Mouse (Mus musculus) forebrain, embryonic 11.5 days (tissue): ENCODE data around the gene Mettl5. TPM values are rescaled to one million over a fixed set of nuclear protein-coding genes. Genes with fewer than 3 reads are reported as not detected.

Experiments
- ATAC-seq: fragments of 200-750 bp; cut with Nextera tagmentation; replicated peaks from 2 replicates; pipeline ENCODE4 v1.8.0; 2017; ENCODE audit warnings: moderate TSS enrichment; ENCODE audit not compliant: low FRiP score
- DNase-seq: peaks from one replicate; pipeline ENCODE4 v3.0.0-alpha.2; 2017; ENCODE audit warnings: low spot score
- H3K27ac ChIP-seq: fragments of 300-500 bp; sonication (generic); 2 replicates; pipeline ENCODE4 v1.5.1; 2014; ENCODE audit warnings: low read depth, low read length
- H3K27me3 ChIP-seq: fragments of 300-500 bp; sonication (generic); 2 replicates; pipeline ENCODE4 v1.6.1; 2014; ENCODE audit warnings: mild to moderate bottlenecking, low read length, mixed read lengths; ENCODE audit not compliant: control insufficient read depth, insufficient read depth
- H3K36me3 ChIP-seq: fragments of 300-500 bp; sonication (generic); 2 replicates; pipeline ENCODE4 v1.6.1; 2014; ENCODE audit warnings: mild to moderate bottlenecking, low read length, moderate library complexity, mixed read lengths; ENCODE audit not compliant: control insufficient read depth, insufficient read depth
- H3K4me1 ChIP-seq: fragments of 300-500 bp; sonication (generic); replicated peaks from 2 replicates; pipeline ENCODE4 v1.6.1; 2014; ENCODE audit warnings: low read length, mixed read lengths; ENCODE audit not compliant: control insufficient read depth, insufficient read depth
- H3K4me2 ChIP-seq: fragments of 300-500 bp; sonication (generic); 2 replicates; pipeline ENCODE4 v1.6.1; 2014; ENCODE audit warnings: low read depth, mild to moderate bottlenecking, low read length, moderate library complexity, mixed read lengths; ENCODE audit not compliant: severe bottlenecking
- H3K4me3 ChIP-seq: fragments of 300-500 bp; sonication (generic); 2 replicates; pipeline ENCODE4 v1.5.1; 2014; ENCODE audit warnings: low read depth, low read length
- H3K9ac ChIP-seq: fragments of 300-500 bp; sonication (generic); 2 replicates; pipeline ENCODE4 v1.6.1; 2014; ENCODE audit warnings: low read length
- H3K9me3 ChIP-seq: fragments of 300-500 bp; sonication (generic); 2 replicates; pipeline ENCODE4 v1.6.1; 2016; ENCODE audit warnings: low read length, mixed read lengths; ENCODE audit not compliant: control insufficient read depth
- WGBS: fragments of 180-500 bp; shearing (Covaris S2); extraction: QIAGEN DNeasy Blood & Tissue Kit; methylation state at CpG from one replicate; pipeline ENCODE4 v1.1.7; 2014; 5-methylcytosine and 5-hydroxymethylcytosine counted together
- polyA plus RNA-seq: library from polyadenylated mRNA; unstranded; fragments of >200 nt; fragmentation: Nextera tagmentation; extraction: Ambion mirVana; gene quantifications from 2 replicates; pipeline ENCODE4 v1.2.1, GENCODE M21; 2014

Gene Mettl5
- polyA plus RNA-seq, 1 experiment from 2014 or later = 45.1 TPM

DNA sequence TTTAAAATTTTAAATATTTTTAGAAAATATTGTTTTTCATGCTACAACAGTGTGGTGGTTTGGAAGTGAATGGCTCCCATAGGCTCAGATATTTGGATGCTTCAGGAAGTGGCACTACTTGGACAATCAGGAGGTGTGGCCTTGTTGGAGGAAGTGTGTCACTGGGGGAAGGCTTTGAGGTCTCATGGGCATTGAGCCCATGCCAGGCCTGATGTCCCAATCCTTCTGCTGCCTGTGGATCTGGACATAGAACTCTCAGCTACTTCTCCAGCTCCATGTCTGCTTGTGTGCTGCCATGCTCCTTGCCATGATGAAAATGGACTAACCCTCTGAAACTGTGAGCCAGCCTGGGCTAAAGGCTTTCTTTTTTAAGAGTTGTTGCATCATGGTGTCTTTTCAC, 46.7 kb downstream of the Mettl5 start:
- DNase-seq = no peak
- H3K4me1 ChIP-seq = no peaks in the 10 kb centered on the region
- H3K27ac ChIP-seq = no peak overlapping the region
- ATAC-seq = no peak
- no peak overlapping the region for H3K4me2 ChIP-seq
- H3K27me3 ChIP-seq = no peaks in the 10 kb centered on the region
- no peak overlapping the region for H3K4me3 ChIP-seq
- no peaks in the 10 kb centered on the region; the same call in 1 of the 2 replicates for H3K36me3 ChIP-seq
- H3K9me3 ChIP-seq = no peaks in the 10 kb centered on the region
- H3K9ac ChIP-seq = no peak overlapping the region

- Histone ChIP-seq H3K9ac (no peak overlapping the region), H3K27me3 (no peaks in the 10 kb centered on the region), H3K27ac (no peak overlapping the region), H3K36me3 (no peaks in the 10 kb centered on the region; the same call in 1 of the 2 replicates), H3K4me2 (no peak overlapping the region), H3K4me1 (no peaks in the 10 kb centered on the region), H3K9me3 (no peaks in the 10 kb centered on the region), H3K4me3 (no peak overlapping the region)
- ATAC-seq = 0 out of 2 replicates have a peak, but pooled peaks have one; percentile 5
- no peak for DNase-seq
- WGBS = 34% methylated on average over 3 of the region's 3 CpGs
Observed at GRCm38 (mm10) chr2:69837996-69838395, 47.4 kb downstream of the Mettl5 start.

DNA sequence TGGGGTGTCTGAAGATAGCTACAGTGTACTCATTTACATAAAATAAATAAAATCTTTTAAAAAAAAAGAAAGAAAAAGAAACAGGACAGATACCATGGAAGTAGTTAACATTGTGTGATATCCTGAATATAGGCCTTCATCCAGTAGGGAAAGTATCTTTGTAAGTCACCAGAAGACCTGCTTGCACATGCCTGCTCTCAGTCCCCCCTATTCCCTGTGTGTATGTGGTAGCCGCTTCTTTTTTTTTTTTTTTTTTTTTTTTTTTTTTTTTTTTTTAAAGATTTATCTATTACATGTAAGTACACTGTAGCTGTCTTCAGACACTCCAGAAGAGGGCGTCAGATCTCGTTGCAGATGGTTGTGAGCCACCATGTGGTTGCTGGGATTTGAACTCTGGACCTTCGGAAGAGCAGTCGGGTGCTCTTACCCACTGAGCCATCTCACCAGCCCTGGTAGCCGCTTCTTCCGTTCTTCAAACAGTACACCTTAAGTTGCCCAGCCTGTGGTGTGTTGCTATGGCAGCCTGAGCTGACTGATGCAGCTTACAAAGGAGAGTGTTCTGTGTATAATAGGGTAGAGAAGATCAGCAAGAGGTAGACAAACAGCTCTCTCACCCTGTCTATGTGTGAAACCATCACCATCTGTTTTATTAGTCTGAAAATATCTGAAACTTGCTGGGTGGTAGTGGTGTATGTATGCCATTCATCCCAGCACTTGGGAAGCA, 48.0 kb downstream of the Mettl5 start:
- H3K4me1 ChIP-seq = no peaks in the 10 kb centered on the region
- no peaks in the 10 kb centered on the region for H3K27me3 ChIP-seq
- no peak overlapping the region for H3K27ac ChIP-seq
- DNase-seq (no peak), ATAC-seq (0 out of 2 replicates have a peak, but pooled peaks have one; percentile 39)
- H3K4me2 ChIP-seq = no peak overlapping the region
- WGBS = 78% methylated on average over 7 of the region's 7 CpGs
- no peak overlapping the region for H3K9ac ChIP-seq
- no peaks in the 10 kb centered on the region for H3K9me3 ChIP-seq
- H3K36me3 ChIP-seq = no peaks in the 10 kb centered on the region; the same call in 1 of the 2 replicates
- no peak overlapping the region for H3K4me3 ChIP-seq

DNA sequence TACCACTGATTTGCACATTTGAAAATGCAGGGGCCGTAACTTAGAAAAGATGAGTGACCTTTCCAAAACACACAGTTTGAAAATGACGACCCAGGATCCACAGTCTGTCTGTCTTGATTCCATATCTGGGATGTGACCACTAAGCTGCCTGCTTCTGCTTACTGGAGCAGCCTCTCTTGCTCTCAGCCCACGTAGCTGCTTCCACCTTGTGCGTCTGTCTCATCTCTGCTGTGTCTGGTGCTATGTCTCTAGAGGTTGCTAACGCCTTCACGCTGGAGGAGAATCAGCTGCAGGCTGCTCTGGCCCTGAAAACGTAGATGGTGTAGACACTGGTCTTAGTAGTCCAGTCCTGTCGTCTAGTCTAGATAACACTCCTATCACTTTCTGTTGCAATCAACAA, 55.3 kb downstream of the Mettl5 start:
- 92% methylated on average over 8 of the region's 8 CpGs for WGBS
- no peaks in the 10 kb centered on the region; the same call in 1 of the 2 replicates for H3K4me1 ChIP-seq
- no peaks in the 10 kb centered on the region for H3K9me3 ChIP-seq
- H3K4me2 ChIP-seq = no peak overlapping the region
- no peaks in the 10 kb centered on the region for H3K27me3 ChIP-seq
- H3K36me3 ChIP-seq = no peaks in the 10 kb centered on the region; the same call in 1 of the 2 replicates
- no peak overlapping the region for H3K4me3 ChIP-seq
- no peak overlapping the region for H3K9ac ChIP-seq
- ATAC-seq = no peak
- H3K27ac ChIP-seq = no peak overlapping the region
- DNase-seq = no peak

DNA sequence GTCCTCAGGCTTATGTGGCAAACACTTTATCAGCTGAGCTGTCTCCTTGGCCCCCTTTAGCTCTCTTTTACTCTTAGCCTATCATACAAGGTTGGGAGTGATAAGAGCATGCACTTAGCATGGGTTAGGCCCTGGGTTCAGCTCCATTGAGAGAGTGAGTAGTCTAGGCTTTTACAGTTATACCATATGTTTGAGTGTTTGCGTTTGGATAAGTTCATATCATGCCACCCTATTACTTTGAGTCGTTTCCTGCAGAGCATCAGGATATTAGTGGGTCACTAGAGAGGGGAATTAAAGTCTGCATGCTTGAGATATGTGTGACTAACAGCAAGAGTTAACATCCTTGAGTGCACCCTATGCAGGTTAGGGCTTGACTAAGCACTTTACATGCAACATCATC, 55.7 kb downstream of the Mettl5 start:
- H3K4me2 ChIP-seq = no peak overlapping the region
- H3K27me3 ChIP-seq = no peaks in the 10 kb centered on the region
- H3K27ac ChIP-seq = no peak overlapping the region
- 95% methylated on average over 2 of the region's 2 CpGs for WGBS
- ATAC-seq (no peak), DNase-seq (no peak)
- H3K9ac ChIP-seq = no peak overlapping the region
- no peaks in the 10 kb centered on the region; the same call in 1 of the 2 replicates for H3K4me1 ChIP-seq
- no peak overlapping the region for H3K4me3 ChIP-seq
- no peaks in the 10 kb centered on the region for H3K9me3 ChIP-seq
- no peaks in the 10 kb centered on the region; the same call in 1 of the 2 replicates for H3K36me3 ChIP-seq

GRCm38 (mm10) chr2:69828031-69828430, 57.4 kb downstream of the Mettl5 start:
- H3K9ac ChIP-seq = no peak overlapping the region
- ATAC-seq (no peak), DNase-seq (no peak)
- no peak overlapping the region for H3K4me2 ChIP-seq
- H3K36me3 ChIP-seq = no peaks in the 10 kb centered on the region
- H3K27me3 ChIP-seq = no peaks in the 10 kb centered on the region
- WGBS = 47% methylated on average over 7 of the region's 7 CpGs
- no peak overlapping the region for H3K4me3 ChIP-seq
- no peaks in the 10 kb centered on the region for H3K9me3 ChIP-seq
- H3K27ac ChIP-seq = no peak overlapping the region
- H3K4me1 ChIP-seq = no peaks in the 10 kb centered on the region; the same call in 1 of the 2 replicates

- DNase-seq = no peak
- WGBS = 71% methylated on average over 2 of the region's 2 CpGs
- Histone ChIP-seq H3K9me3 (no peaks in the 10 kb centered on the region), H3K9ac (no peak overlapping the region), H3K4me1 (no peaks in the 10 kb centered on the region; the same call in 1 of the 2 replicates), H3K27me3 (no peaks in the 10 kb centered on the region), H3K4me2 (no peak overlapping the region), H3K4me3 (no peak overlapping the region), H3K36me3 (no peaks in the 10 kb centered on the region), H3K27ac (no peak overlapping the region)
- no peak for ATAC-seq
Observed at GRCm38 (mm10) chr2:69826380-69826779, 59.0 kb downstream of the Mettl5 start.

DNA sequence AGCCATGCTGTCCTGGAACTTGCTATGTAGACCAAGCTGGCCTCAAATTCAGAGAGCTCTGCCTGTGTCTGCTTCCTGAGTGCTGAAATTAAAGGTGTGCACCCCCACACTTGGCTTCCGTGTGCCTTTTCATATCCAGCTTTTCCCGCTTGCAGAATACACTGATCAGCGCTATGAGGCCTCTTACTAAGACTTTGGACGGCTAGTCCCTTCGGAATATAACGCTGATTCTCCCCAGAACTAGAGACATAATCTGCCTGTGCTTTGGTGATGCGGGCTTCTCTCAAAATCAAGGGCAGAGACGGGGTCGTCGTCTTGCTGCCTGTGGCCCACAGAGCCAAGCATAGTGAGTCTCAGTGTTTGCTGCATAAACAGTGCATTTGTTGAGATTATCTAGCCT, 59.5 kb downstream of the Mettl5 start:
- WGBS = 85% methylated on average over 10 of the region's 10 CpGs
- Histone ChIP-seq H3K27ac (no peak overlapping the region), H3K36me3 (no peaks in the 10 kb centered on the region), H3K27me3 (no peaks in the 10 kb centered on the region), H3K9me3 (no peaks in the 10 kb centered on the region), H3K4me2 (no peak overlapping the region), H3K9ac (no peak overlapping the region), H3K4me3 (no peak overlapping the region), H3K4me1 (no peaks in the 10 kb centered on the region; the same call in 1 of the 2 replicates)
- no peak for DNase-seq
- ATAC-seq = no peak
